ENCODE assay signal across 24 mouse cellular contexts in the genomic region with DNA sequence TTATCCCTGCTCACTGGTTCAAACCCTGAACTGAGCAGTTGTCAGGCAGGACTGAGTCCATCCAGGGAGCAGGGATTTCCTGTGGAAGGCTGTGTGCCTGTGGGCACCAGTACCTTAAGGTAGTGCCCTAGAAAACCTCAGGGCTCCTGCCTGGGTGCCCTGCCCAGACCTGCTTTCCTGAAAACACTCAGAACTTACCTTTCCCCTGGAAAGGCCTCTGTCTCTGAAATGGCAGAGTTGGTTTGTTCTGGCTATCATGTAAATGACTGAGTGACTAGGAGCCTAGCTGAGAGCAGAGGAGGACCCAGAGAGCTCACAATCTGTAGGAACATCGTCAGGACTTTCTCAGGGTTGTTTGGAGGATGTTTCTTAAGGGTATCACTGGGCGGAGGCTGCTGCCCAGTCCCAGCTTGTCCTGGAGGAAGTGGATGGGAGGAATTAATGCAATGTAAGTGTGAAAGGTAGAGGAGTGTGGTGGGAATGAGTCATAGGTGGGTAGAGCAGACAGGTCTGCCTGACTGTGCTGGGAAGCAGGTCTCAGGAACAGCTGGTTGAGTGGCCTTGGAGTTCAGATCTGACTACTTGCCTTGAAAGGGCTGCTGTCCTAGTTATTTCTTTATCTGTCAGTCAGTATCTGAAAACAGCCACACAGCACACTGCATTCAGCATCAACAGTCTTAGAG. TPM values are rescaled to one million over a fixed set of nuclear protein-coding genes. Genes with fewer than 3 reads are reported as not detected.
"Had no signal": no experiment of that assay in that cellular context is flagged by ENCODE, and none has a peak within 500 bp of the region (broad histone marks: within the 10 kb centered on the region; RNA-seq: fewer than 3 reads in every experiment).

No protein-coding gene starts in this region.

- H3K4me1 ChIP-seq: limb, embryonic 13.5 days; midbrain, embryonic 10.5 days; neural tube, embryonic 15.5 days had no signal

- H3K9ac ChIP-seq: limb, embryonic 13.5 days; liver, embryonic 14.5 days; neural tube, embryonic 15.5 days had no signal

- H3K36me3 ChIP-seq: limb, embryonic 13.5 days; midbrain, embryonic 10.5 days; neural tube, embryonic 15.5 days had no signal

- H3K4me2 ChIP-seq: limb, embryonic 13.5 days; neural tube, embryonic 15.5 days had no signal

- H3K9me3 ChIP-seq: limb, embryonic 13.5 days; midbrain, embryonic 10.5 days; neural tube, embryonic 15.5 days had no signal

- ATAC-seq: hindbrain, postnatal 0 days had no signal

- H3K27me3 ChIP-seq: limb, embryonic 13.5 days; neural tube, embryonic 15.5 days had no signal

- H3K4me3 ChIP-seq: layer of hippocampus, adult 2 months; limb, embryonic 13.5 days; midbrain, embryonic 10.5 days; myocyte; neural tube, embryonic 15.5 days had no signal

- DNase-seq: kidney, adult 18-20 months; kidney, postnatal 10 days; kidney, postnatal 4 days; left cerebral cortex, postnatal 4 days; lung, adult 18-20 months; lung, postnatal 4 days; midbrain, embryonic 14.5 days; thymus, adult 2 months; thymus, postnatal 25 days had no signal

- H3K27ac ChIP-seq: hindbrain, postnatal 0 days; layer of hippocampus, adult 2 months; limb, embryonic 13.5 days; liver, embryonic 14.5 days; midbrain, embryonic 10.5 days; neural tube, embryonic 15.5 days had no signal

RNA-seq across cellular contexts. Expression of a gene that starts 36.1 kb away (rescaled TPM):
- total RNA-seq: hindbrain, postnatal 0 days; layer of hippocampus, adult 2 months; layer of hippocampus, postnatal 10 days; left cerebral cortex, adult 18-20 months; left cerebral cortex, postnatal 10 days; left cerebral cortex, postnatal 4 days; liver, adult 2 months had no signal
- polyA plus RNA-seq: hindbrain, postnatal 0 days; intestine, embryonic 14.5 days; kidney, embryonic 14.5 days; limb, embryonic 13.5 days; liver, adult 2 months; lung, embryonic 16.5 days; midbrain, embryonic 10.5 days; midbrain, embryonic 14.5 days; neural tube, embryonic 11.5 days; neural tube, embryonic 15.5 days had no signal
